Mouse (Mus musculus) erythroblast, embryonic 14.5 days (primary cell): ENCODE measurements around the gene Ralgapb.

ENCODE experiments used
- GATA1 ChIP-seq: IDR thresholded peaks from 2 replicates; pipeline ENCODE4 v1.6.1; 2012; ENCODE audit warnings: low read length, inconsistent platforms, mixed read lengths
- TAL1 ChIP-seq: IDR thresholded peaks from 3 replicates; pipeline ENCODE4 v1.6.1; 2012; ENCODE audit warnings: low read length, inconsistent platforms, mixed read lengths

GRCm38 (mm10) chr2:158396369-158396768 lies 13.3 kb upstream of the Ralgapb start:
- TF ChIP-seq TAL1 (no peak), GATA1 (no peak)
